Mouse (Mus musculus): ENCODE measurements around the gene Nynrin. TPM values are rescaled to one million over a fixed set of nuclear protein-coding genes. Genes with fewer than 3 reads are reported as not detected.

Gene Nynrin
- total and polyA plus RNA-seq, 3 experiments = 5.1 to 16.1 (median 7.2) TPM

DNA sequence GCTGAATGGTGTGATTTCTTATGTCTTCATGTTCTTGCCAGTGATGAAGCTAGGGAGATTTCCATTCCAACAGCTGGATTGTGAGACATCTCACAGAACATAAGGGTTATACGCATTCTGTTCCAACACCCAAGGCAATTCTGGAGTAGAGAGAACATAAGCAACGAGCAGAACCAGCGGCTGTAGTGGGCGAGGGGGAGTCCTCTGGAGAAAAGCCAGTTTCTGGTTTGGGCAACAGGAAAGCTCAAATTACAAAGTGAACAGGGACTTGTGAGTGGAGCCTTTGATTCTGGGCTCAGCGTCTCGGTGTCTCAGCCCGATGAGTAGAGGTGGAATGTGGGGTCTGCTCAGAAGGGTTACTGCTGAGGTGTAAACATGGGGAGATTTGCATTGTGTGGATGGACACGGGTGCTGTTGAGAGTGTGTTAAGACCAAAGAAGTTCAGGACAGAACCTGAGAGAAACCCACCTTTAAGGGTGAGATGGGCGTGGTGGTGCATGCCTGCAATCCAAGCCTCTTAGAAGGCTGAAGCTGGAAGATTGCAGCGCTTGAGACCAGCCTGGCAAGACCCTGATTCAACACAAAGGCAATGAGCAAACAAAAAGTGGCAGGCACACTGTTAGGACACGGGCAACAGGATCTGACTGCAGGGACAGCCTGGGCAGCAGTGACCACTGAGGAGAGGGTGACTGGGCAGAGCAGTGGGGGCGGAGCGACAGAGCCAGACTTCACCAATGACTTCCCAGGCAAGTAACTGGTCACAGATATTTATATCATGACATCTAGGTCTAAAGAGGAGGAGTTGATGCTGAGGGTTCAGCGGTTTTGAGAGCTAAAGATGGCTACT is 23.9 kb downstream of the Nynrin start:
- DNase-seq = no peak

DNA sequence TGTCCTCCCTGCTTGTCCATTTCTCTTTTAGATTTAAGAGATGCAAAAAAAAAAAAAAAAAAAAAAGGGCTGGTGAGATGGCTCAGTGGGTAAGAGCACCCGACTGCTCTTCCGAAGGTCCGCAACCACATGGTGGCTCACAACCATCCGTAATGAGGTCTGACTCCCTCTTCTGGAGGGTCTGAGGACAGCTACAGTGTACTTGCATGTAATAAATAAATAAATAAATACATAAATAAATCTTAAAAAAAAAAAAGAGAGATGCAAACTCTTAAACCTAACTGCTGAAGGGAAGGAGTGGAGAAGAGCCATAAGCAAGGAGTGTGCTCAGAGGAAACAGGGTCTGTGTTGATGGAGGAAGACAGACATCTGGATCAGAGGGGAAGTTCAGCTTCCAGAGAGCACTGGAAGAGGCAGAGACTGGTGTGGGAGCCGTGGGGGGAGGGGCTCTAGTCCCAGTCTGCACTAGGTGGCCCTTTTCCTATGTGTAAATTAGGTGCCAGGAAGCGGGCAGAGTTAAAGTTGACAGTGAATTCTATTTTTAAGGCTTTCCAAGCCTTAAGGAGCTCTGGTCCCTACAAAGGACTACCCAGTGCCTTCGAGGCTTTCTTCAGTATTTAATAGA is 24.6 kb downstream of the Nynrin start:
- DNase-seq = no peak

DNA sequence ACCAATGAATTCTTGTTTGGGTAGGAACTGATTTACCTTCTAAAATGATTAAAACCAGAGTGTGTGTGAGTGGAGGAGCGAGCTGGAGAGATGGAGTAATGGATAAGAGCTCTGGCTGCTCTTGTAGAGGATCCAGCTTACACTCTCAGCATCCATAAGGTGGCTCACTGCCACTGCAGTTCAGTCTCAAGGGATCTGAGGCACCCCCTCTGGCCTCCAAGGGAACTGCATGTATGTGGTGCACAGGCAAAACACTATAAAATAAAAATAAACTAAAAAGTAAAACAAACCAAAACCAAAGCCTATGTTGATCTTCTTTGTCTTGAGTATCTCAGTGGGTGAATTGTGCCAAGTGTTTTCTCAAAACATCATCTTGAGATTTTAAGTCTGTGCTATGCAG is 25.8 kb downstream of the Nynrin start:
- DNase-seq = peak; percentile 81

DNA sequence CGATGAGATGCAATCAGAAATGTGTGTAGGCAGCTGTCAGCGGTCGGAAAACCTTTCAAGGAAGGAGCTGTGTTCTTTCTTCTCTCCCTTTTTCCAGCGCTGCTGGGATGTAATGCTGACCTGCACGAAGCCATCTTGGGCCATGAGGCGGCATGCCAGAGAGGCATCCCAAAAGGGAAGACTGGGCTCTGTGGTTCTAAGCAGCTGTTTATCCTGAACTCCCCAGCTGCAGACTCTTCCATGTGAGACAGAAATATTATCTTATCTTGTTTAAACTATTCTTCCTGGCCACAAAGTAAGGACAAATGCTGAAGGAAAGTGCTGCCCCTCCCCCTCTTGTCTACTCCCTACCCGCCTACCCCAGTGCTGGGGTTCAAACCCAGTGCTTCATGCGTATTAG is 27.2 kb downstream of the Nynrin start:
- DNase-seq = no peak

DNA sequence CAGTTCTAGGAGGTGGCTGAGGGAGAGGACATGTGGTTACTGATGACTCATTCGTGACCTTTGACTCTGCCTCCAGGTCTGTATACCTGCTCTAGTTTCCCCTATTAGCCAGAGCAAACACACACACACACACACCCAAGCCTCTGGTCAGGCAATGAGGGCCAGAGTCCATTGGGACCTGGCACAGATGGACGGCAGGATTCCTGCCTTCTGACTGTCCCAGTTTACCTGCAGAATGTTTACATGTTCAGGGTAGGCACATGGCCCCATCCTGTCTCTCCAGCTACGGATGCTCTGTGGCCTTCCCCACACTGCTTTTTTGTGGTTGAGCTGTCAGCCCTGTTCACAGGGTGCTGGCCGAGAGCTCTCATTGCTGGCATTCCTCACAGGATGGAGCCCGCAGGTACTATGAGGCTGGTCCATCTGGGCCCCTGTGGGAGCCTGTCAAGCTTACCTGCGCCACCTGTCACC is 28.4 kb downstream of the Nynrin start:
- no peak for DNase-seq

DNA sequence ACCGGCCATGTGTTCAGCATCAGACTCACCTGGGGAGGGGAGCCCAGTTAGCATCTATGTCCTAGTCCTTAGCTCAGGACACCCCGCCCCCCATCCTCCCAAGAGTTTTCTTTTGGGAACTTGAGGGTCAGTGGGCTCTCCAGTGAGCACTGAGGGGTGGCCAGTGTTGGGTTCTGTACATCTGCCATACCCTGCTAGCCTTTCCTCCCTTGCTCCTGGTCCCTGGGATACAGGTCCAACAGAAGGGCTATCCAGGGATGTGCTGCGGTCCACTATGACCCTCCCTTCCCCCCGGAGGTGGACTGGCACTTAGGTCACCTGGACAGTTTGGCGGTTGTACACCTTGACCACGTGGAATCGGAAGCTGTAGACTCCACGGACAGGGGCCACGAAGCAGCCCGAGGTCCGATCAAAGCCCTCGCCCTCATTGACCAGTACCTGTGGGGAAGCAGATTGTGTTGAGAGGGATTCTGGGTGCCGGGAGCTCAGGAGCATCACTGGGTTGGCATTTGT is 29.4 kb downstream of the Nynrin start:
- no peak for DNase-seq

DNA sequence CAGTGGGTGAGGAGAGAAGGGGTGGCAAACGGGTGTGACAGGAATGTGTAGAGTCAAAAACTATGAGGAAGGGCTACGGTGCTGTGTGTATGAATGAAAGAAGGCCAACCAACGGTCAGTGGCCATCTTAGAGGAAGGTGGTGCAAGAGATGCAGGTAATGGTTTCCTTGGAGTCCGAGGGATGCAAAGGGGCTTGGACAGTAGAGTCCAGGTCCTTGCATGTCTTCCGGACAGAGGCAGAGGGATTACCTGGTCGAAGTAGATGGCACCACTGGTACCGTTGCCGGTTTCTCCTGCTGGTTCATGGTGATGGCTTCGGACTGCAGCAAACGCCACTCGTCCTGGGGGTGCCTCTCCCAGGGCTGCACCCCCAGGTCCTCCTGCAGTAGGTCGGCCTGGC is 29.9 kb downstream of the Nynrin start:
- DNase-seq = no peak

DNA sequence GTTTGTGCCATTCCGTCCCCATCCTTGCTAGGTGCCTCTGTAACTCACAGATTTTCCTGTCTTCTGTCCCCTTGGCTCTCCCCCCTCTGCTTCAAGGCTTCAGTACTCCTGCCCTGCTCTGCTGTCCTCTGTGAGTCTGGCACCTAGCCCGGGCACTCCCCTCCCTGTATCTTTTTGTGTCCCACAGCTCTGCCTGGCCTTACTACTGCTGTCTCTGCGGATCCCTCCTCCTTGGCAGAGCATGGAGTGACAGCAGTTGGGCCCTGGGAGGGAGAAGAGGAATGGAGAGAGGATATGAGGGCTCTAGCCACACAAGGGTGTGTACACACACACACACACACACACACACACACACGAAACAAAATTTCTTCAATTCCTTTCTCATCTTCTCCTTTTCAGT is 30.4 kb downstream of the Nynrin start, which contains the start of gene Cbln3:
Gene Cbln3 (minus strand): TSS at position 227 of the 400 bp plus-strand sequence.
- DNase-seq = peak; percentile 82

DNA sequence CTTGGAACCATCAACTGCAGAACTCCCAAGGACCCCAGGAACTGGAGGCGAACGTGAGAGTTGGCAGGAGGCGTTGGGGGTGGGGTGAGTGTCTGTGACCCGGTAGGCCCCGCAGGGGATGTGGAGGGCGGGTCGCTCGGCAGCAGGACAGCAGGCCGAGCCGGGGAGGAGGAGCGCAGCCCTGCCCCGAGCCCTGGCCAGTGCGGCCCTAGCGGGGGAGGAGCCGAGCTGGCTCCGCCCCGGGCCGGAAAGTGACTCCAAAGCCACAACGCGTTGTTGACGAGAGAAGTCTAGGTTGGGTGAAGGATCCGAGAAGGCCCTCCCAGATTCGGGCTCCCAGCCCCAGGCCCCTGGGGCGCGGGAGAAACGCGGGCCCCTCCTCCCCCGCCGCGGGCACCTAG is 30.9 kb downstream of the Nynrin start, which contains the start of gene Khnyn:
Gene Khnyn (plus strand): TSS at position 235 of the 401 bp plus-strand sequence.
- DNase-seq = peak; percentile 96

DNA sequence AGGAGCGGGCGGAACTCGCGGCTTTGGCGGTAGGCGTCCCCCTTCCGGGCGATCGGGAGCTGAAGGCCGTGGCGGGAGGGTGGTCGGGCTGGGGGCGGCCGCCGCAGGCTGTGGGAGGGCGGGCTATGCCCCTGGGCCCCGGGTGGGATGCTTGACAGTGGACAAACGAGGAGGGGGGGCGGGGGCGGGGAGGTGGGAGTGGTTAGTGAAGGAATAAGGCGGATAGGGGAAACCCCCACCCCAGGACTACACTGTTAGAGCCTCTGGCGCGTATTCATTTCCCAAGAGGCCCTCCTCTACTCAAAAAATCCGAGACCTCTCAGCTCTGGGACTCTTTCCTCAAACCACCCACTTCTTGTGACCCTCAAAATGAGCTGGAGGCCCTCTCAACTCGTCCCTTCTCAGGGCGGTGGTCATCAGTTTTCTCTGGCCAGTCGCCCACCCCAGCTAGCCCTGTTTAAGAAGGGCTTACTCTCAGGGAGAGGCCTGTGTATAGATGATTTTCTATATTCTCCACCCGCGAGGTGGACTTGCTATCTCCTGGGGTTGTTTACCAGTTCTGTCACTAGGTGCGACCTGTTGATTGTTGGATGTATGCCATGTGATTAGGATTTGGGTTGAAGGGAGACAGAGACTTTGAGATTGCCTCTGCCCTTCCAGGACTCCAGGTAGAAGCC is 31.4 kb downstream of the Nynrin start:
- peak; percentile 43 for DNase-seq

DNA sequence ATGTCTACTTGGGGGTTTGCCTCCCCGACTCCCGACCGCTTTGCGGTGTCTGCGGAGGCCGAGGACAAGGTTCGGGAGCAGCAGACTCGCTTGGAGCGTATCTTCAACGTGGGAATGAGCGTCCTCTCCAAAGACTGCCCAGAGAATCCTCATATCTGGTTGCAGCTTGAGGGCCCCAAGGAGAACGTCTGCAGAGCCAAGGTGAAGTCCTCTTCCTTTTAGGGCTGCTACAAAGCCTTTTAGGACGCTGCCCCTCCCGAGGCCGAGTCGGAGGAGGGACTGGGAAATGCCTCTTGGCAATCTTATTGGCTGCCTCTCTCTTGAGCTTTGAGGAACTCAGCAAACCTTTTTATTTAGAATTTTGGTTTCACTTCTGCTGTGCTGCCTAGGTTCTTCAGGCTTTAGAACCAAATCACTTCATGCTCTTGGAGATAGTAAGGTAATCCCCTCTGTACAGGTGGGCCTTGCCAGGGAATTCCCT is 32.0 kb downstream of the Nynrin start:
- DNase-seq = peak; percentile 69

DNA sequence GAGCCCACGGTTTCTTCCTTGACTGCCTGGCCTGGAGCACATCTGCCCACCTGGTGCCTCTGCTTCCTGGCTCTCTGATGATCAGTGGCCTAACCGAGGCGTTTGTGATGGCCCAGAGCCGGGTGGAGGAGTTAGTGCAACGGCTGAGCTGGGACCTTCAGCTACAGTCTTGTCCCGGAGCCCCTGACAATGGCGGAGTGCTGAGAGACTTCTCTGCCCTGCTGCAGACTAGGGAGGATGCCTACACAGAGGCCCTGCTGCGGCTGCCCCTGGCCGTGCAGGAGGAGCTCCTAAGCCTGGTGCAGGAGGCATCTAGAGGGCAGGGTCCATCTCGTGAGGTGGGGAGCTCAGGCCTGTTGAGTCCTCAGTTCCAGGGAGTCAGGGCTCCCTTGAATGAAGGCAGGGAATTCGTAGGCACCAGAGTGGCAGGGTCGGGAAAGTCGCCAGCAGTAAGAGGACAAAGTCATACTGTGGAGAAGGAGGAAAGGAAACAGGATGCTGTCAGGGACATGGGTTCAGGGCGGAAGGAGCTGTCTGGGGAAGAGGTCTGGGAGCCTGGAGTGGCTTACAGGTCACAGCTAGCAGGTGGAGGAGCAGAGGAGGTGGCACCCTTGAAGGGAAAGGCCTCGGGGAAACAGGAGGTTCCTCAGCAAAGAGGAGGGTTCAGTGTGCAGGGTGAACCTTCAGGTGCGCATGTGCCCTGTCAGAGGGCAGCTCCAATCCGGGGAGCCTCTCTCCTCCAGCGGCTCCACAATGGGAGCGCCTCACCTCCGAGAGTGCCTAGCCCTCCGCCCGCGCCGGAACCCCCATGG is 33.0 kb downstream of the Nynrin start:
- DNase-seq = no peak

DNA sequence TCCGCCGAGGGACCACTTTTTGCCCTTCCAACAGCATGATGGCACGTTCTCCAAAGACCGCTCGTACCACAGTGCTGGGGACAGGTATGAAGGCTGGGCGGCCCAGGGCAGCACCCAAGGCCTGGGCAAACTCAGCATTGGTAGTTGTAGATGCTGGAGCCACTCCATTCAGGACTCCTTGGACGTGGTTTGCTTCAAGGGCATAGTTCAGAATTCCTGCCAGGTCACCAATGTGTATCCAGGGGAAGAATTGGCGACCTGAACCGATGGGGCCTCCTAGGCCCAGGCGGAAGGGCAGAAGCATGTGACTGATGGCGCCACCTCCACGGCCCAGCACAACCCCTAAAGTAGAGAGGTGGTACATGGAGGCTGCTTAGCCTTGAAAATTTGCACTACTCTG is 43.9 kb downstream of the Nynrin start:
- peak; percentile 25 for DNase-seq

DNA sequence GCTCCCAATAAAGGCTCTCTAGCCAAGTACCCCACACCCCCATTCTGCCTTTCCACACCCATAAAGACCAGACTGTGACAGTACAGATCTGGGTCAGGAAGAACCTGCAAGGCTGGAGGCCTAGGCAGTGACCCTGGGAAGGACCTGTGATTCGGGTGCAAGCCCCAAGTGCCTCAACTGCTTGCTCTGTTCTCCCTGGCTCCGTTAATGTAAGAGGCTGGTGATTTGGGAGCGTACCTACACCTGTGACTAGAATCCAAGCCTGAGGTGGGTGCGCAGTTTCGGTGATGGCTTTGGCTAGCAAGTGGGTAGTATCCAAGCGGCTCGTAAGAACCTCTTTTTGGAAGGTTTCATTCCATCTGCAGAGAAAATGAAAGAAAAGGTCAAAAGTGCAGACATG is 45.1 kb downstream of the Nynrin start:
- DNase-seq = peak; percentile 8

DNA sequence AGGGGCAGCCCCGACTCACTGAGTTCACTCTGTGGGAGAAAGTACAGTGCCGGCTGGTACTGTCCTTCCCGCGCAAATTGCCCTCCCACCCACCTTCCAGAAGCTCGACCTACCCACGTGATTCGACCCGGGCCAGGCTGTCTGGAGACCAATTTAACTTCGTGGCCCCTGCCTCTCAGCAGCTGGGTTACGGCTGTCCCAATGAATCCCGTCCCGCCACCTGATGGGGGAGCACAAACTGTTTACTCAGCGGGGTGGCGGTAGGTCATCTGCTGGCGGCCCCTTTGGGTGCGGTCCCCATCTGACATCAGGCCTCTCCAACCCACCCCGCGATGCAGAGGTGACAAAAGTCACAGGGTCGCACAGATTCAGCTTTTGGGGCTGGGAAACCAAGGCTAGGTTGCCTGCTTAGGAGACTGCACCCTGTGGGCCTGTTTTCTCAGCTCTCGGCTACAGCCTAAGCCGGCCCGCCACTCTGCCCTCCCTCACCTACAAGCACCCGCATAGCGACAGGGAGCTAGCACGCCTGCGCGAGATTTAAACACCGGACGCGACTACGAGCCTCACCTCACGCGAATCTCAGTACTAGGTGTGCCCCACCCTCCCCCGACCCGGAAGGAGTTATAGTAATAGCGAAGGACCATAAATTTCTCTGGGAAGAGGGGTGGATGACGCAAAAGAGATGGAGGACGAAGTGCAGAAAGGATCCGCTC is 46.0 kb downstream of the Nynrin start, which contains the start of gene Sdr39u1:
Gene Sdr39u1 (minus strand): TSS at position 593 of the 713 bp plus-strand sequence.
- peak; percentile 84 for DNase-seq

DNA sequence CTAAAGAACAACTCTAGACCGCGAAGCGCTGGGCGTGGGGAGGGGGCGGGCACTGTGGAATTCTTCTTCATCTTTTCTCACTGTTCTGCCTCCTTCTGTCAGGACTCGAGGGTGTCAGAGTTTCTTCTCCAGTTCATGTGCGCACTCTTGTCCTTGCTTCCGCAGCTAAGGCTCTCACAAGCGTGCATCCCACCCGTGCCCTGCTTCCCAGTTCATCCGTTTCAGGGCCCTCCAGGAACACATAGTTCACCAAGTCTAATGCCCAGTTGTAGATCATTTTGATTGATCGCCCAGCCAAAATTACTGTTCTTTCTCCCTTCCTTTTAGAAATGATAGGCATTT is 46.6 kb downstream of the Nynrin start:
- DNase-seq = no peak

DNA sequence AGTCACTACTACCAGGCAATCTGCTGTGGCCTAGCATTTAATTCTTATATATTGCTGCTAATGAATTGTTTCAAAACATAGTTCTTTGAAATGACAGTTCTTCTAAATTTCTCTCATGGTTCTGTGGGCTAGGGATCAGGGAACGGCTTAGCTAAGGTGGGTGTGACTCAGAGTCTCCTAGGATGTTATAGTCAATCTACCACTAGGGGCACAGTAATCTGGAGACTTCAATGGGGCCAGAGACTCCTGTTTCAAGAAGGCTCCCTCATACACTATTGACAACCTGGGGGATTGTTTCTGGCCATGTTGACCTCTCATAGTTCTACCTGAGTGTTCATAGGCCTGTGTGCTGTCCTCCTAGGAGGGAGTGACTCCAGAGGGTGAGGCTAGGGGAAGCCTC is 51.7 kb downstream of the Nynrin start:
- no peak for DNase-seq

DNA sequence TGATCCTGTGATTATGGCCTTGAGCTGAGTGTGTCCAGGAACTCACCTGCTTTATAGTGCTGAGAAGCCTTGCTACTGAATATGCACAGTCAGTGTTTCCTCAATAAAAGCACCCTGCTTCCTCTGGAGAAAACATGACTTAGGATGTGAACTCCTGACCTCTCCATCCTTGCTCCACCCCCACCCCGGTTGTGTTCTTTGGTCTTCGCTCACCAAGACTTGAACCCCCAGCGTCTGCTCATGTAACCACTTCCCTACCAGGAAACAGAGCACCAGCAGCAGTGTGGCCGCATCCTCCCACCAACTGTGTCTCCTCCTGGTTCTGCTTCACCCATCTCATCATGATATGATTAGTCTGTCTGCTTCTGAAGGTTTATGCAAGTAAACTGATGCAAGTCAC is 59.6 kb downstream of the Nynrin start:
- DNase-seq = no peak

DNA sequence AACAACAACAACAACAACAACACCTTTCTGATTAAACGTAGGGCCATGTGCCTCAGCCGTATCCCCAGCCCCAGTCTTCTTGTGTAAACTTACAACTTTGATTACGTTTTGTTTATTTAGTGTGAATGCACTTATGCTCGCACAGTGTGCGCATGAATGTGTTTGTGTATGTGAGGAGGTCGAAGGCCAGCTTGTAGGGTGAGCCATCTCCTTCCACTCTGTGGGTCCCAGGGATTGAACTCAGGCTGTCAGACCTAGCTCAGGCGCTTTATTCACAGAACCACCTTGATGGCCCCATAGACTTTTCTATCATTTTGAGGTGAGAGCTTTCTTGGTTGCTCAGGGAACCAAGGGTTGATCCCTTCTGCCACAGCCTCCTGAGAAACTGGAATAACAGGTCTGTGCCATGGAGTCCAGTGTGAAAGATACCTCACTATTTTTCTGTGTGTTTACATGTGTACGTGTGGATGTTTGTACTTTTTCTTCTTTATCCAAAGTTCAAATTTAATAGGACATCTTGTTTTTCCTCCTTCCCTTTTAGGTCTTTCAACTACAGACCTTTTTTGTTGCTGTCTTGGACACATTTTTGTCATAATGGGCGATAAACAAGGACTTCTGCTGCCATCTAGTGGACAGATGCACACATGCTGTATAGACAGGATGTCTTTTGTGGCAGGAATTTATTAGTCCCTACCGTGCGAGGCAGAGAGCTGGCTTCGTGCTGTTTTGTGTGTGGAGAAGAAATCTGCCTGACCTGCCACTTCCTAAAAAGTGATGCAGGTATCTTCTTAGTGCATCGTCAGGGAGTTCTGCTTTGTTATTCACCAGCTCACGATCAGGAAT is 64.7 kb downstream of the Nynrin start:
- peak; percentile 60 for DNase-seq

All from adrenal gland, adult 2 months (tissue).